Mouse (Mus musculus) hindbrain, embryonic 10.5 days (tissue): Measurements from ENCODE around the gene H60b. TPM values are rescaled to one million over a fixed set of nuclear protein-coding genes. Genes with fewer than 3 reads are reported as not detected.
"Not testable (repeated sequence)": the region's sequence is repeated elsewhere in the genome, so short reads cannot be mapped to it uniquely, and the experiment has no call there.

Source experiments
- DNase-seq: peaks from one replicate; pipeline ENCODE4 v3.0.0-alpha.2; 2017; ENCODE audit warnings: low spot score
- H3K27ac ChIP-seq: fragments of 300-500 bp; sonication (generic); 2 replicates; pipeline ENCODE4 v1.5.1; 2016; ENCODE audit warnings: mild to moderate bottlenecking, moderate library complexity
- H3K27me3 ChIP-seq: fragments of 300-500 bp; sonication (generic); 2 replicates; pipeline ENCODE4 v1.6.1; 2016; ENCODE audit warnings: mild to moderate bottlenecking; ENCODE audit not compliant: poor library complexity, insufficient read depth, severe bottlenecking
- H3K36me3 ChIP-seq: fragments of 300-500 bp; sonication (generic); 2 replicates; pipeline ENCODE4 v1.6.1; 2016; ENCODE audit warnings: mild to moderate bottlenecking, moderate library complexity
- H3K4me1 ChIP-seq: fragments of 300-500 bp; sonication (generic); replicated peaks from 2 replicates; pipeline ENCODE4 v1.6.1; 2016; ENCODE audit warnings: mild to moderate bottlenecking
- H3K4me3 ChIP-seq: fragments of 300-500 bp; sonication (generic); 2 replicates; pipeline ENCODE4 v1.5.1; 2016; ENCODE audit warnings: mild to moderate bottlenecking, moderate library complexity
- H3K9me3 ChIP-seq: fragments of 300-500 bp; sonication (generic); 2 replicates; pipeline ENCODE4 v1.6.1; 2016; ENCODE audit warnings: mild to moderate bottlenecking, moderate library complexity
- WGBS: fragments of 180-500 bp; shearing (Covaris S2); methylation state at CpG from one replicate; pipeline ENCODE4 v1.1.7; 2016; 5-methylcytosine and 5-hydroxymethylcytosine counted together
- polyA plus RNA-seq: library from polyadenylated mRNA; unstranded; fragments of >200 nt; fragmentation: Nextera tagmentation; extraction: Ambion mirVana; gene quantifications from 2 replicates; pipeline ENCODE4 v1.2.1, GENCODE M21; 2016

Gene H60b
- polyA plus RNA-seq, 1 experiment from 2014 or later: 1.6 TPM

GRCm38 (mm10) chr10:22154127-22154526, 4.3 kb upstream of the H60b start:
- peaks cover 99% of the 10 kb centered on the region for H3K27me3 ChIP-seq
- H3K27ac ChIP-seq, H3K9me3 ChIP-seq, H3K36me3 ChIP-seq: not testable (repeated sequence)
- H3K4me3 ChIP-seq: peak overlapping the region; percentile 50
- DNase-seq: peak; percentile 67
- under 1% methylated on average over 38 of the region's 38 CpGs for WGBS
- H3K4me1 ChIP-seq: peaks cover 41% of the 10 kb centered on the region

DNA sequence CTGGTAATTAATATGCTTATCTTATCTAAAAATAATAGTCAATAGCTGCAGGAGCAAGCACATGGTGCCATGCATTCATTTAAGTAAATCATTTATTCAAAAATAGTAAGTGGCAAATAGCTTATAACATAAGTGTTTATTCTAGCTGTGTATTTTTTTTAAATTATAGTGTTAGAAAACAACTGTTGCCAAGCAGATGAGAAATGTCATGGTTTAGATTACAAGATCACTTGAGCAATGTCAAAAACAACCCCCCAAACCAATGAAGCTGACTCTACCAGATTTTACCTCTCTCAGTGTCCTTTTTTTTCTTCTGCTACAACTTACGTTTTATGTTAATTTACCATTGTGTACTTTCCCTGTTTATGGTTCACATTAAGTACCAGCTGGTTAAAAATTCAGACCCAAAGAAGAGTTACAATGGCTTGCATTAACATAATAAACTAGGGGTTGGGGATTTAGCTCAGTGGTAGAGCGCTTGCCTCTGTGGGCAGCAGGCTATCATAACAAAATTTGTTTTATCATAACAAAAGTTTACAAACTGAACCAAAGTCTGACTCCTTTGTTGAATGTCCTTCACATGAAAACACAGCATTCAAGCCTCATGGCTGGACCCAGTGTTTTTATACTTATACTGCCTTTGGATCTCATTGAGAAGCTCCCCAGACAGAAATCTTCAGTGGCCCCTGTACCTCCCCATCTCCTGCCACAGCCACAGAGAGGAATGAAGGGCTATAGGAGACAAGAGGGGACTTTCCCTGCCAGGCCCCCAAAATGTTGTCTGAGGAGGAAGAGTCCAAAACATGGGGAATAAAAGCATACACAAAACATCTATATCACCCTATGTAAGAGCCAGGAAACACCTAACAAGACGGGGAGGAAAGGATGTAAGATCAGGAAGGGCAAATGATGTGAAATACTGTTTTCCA, 3.3 kb upstream of the H60b start:
- 7% methylated on average over 3 of the region's 3 CpGs for WGBS
- peaks cover 99% of the 10 kb centered on the region for H3K27me3 ChIP-seq
- peaks cover 38% of the 10 kb centered on the region for H3K4me1 ChIP-seq
- no peak overlapping the region for H3K27ac ChIP-seq
- H3K9me3 ChIP-seq: no peaks in the 10 kb centered on the region
- no peak for DNase-seq
- no peaks in the 10 kb centered on the region for H3K36me3 ChIP-seq
- no peak overlapping the region for H3K4me3 ChIP-seq

DNA sequence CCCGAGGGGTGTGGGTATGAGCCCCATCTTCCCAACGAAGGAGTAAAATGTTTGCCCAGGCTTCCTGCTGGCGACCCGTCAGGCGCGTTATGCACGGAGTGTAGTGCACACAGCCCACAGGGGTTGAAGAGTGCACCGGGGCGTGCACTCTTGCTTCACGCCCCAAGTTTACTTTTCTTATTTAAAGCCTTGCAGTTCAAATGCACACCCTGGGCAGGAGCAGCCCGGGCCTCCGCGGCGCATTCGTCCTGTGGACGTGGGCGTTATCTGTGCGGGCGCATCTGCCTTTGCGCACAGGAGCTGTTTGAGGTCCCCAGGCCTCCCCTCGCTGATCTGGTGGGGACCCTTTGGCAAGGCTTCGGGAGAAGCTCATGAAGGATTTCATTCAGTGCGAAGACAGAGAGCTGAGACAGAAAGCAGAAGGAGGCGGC, 760 bp downstream of the H60b start:
- 0 out of 2 replicates have a peak overlapping the region, but pooled peaks have one; percentile 77 for H3K27ac ChIP-seq
- WGBS: under 1% methylated on average over 24 of the region's 24 CpGs
- H3K27me3 ChIP-seq: peaks cover 86% of the 10 kb centered on the region
- no peaks in the 10 kb centered on the region for H3K9me3 ChIP-seq
- peak; percentile 59 for DNase-seq
- H3K4me1 ChIP-seq: peaks cover 22% of the 10 kb centered on the region
- H3K36me3 ChIP-seq: no peaks in the 10 kb centered on the region
- H3K4me3 ChIP-seq: peak overlapping the region; percentile 56

GRCm38 (mm10) chr10:22159581-22160140, 1.3 kb downstream of the H60b start:
- 1% methylated on average over 23 of the region's 23 CpGs for WGBS
- peak; percentile 34 for DNase-seq

GRCm38 (mm10) chr10:22163279-22163678, 4.9 kb downstream of the H60b start:
- WGBS: 11% methylated on average over 9 of the region's 9 CpGs
- peak overlapping the region; percentile 33; the same call in 1 of the 2 replicates for H3K4me3 ChIP-seq
- H3K9me3 ChIP-seq, H3K36me3 ChIP-seq, DNase-seq, H3K27ac ChIP-seq: not testable (repeated sequence)
- H3K27me3 ChIP-seq: peaks cover 45% of the 10 kb centered on the region
- peaks cover 15% of the 10 kb centered on the region for H3K4me1 ChIP-seq

More at GRCm38 (mm10) chr10:22159581-22160140, 1.3 kb downstream of the H60b start:
- peaks cover 81% of the 10 kb centered on the region for H3K27me3 ChIP-seq
- H3K9me3 ChIP-seq: no peaks in the 10 kb centered on the region
- peak overlapping the region; percentile 62; the same call in 1 of the 2 replicates for H3K27ac ChIP-seq
- peaks cover 20% of the 10 kb centered on the region for H3K4me1 ChIP-seq
- H3K36me3 ChIP-seq: no peaks in the 10 kb centered on the region
- peak overlapping the region; percentile 56 for H3K4me3 ChIP-seq

GRCm38 (mm10) chr10:22163705-22164583, 5.6 kb downstream of the H60b start:
- H3K4me1 ChIP-seq, H3K9me3 ChIP-seq, H3K36me3 ChIP-seq, H3K27ac ChIP-seq: not testable (repeated sequence)
- Histone ChIP-seq H3K4me3 (peak overlapping the region; percentile 33; the same call in 1 of the 2 replicates), H3K27me3 (peaks cover 38% of the 10 kb centered on the region)
- 37% methylated on average over 16 of the region's 16 CpGs for WGBS
- DNase-seq: peak; percentile 40

DNA sequence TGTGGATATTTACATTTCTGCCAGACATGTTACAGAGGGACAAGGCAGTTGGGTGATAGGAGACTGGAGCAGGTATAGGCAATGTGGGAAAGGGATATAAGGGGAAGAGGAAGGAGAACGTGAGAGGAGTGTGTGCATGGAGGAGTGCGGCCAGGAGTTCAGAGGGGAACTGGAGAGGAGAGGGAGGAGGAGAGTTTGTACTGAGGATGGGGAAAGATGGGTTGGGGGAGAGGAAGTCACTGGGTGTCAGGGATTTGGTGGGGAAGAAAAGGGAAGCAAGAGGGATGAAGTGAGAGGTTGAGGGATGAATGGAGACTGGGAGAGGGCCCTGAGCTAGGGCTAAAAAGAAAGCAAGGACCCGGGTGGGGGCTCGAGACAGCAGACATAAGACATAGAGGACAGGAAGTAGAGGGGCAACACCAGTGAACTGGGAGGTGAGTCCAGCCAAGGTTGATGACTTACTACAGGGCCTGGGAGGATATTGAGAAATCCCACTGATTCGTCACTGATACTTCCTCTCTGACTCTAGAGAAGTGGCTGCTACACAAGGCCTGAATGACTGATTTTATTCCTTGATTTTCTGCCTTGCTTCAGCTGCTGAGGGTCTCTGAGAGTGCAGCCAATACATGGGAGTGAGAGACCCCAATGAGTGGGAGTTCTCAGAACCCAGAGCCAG, 7.1 kb downstream of the H60b start:
- H3K27ac ChIP-seq, DNase-seq, H3K4me3 ChIP-seq, H3K36me3 ChIP-seq, H3K4me1 ChIP-seq, H3K9me3 ChIP-seq: not testable (repeated sequence)
- 73% methylated on average over 5 of the region's 5 CpGs for WGBS
- H3K27me3 ChIP-seq: peaks cover 23% of the 10 kb centered on the region

GRCm38 (mm10) chr10:22166025-22166424, 7.6 kb downstream of the H60b start:
- H3K36me3 ChIP-seq, DNase-seq, H3K27ac ChIP-seq, H3K4me1 ChIP-seq, H3K9me3 ChIP-seq, H3K4me3 ChIP-seq: not testable (repeated sequence)
- H3K27me3 ChIP-seq: peaks cover 17% of the 10 kb centered on the region
- WGBS: 74% methylated on average over 2 of the region's 2 CpGs

DNA sequence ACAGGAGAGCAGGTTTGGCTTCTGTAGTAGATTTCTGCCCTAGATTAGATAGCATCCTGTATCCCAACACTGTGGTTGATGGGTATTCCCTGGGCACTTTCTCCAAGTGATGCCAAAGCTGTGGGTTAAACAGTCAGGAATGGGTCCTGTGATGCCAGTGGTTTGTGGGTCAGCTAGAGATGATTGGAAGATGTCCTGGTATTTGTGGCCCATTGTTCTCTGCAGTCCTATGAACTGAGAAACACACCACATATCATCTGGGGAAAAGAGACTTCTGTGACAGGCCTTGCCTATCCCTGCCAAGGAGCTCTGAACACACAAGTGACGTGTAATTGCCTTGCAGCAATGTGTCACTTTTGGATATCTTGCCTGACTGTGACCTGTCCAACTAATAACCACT, 8.7 kb downstream of the H60b start:
- not testable (repeated sequence) for H3K9me3 ChIP-seq, H3K4me1 ChIP-seq

DNA sequence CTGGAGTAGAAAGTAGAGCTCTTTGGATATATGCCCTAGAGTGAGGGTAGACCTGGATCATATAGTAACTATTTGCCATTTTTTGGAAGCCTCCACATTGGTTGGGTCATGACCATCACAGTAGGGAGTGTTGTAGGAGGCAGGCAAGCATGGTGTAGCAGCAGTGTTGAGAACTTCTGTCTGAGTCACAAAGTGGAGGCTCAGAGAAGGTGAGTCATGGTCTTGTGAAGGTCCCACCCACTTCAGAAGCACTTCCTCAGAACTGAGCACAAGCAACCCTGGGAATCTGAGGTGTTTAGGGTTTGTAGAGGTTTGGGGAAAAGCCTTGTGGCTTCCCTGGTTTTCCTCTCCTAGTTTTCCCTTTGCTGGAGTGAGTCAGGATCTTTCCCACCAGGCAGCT, 10.7 kb downstream of the H60b start:
- H3K9me3 ChIP-seq, DNase-seq, H3K4me3 ChIP-seq, H3K4me1 ChIP-seq, H3K27ac ChIP-seq, H3K36me3 ChIP-seq, H3K27me3 ChIP-seq: not testable (repeated sequence)

More for the DNA sequence above, 8.7 kb downstream of the H60b start:
- H3K4me3 ChIP-seq, H3K36me3 ChIP-seq, DNase-seq, H3K27ac ChIP-seq, H3K27me3 ChIP-seq: not testable (repeated sequence)
- 88% methylated on average over 1 of the region's 1 CpGs for WGBS

- not testable (repeated sequence) for H3K9me3 ChIP-seq, H3K27me3 ChIP-seq, H3K36me3 ChIP-seq, H3K4me3 ChIP-seq, DNase-seq, H3K27ac ChIP-seq, H3K4me1 ChIP-seq
- WGBS: 53% methylated on average over 5 of the region's 5 CpGs
Observed at GRCm38 (mm10) chr10:22172431-22173334, 14.3 kb downstream of the H60b start.
